Mouse (Mus musculus) liver, embryonic 12.5 days (tissue): Measurements from ENCODE around the gene Gm42791. TPM values are rescaled to one million over a fixed set of nuclear protein-coding genes. Genes with fewer than 3 reads are reported as not detected.

ENCODE experiments used
- ATAC-seq: fragments of 200-750 bp; cut with Nextera tagmentation; 2 replicates; pipeline ENCODE4 v1.8.0; 2017; ENCODE audit warnings: moderate number of reproducible peaks, mild to moderate bottlenecking, moderate library complexity
- H3K27ac ChIP-seq: fragments of 300-500 bp; sonication (generic); 2 replicates; pipeline ENCODE4 v1.5.1; 2016; ENCODE audit warnings: mild to moderate bottlenecking
- H3K27me3 ChIP-seq: fragments of 300-500 bp; sonication (generic); replicated peaks from 2 replicates; pipeline ENCODE4 v1.6.1; 2016; ENCODE audit warnings: mild to moderate bottlenecking, moderate library complexity
- H3K36me3 ChIP-seq: fragments of 300-500 bp; sonication (generic); 2 replicates; pipeline ENCODE4 v1.6.1; 2016; ENCODE audit warnings: mild to moderate bottlenecking, moderate library complexity
- H3K4me1 ChIP-seq: fragments of 300-500 bp; sonication (generic); 2 replicates; pipeline ENCODE4 v1.6.1; 2016
- H3K4me2 ChIP-seq: fragments of 300-500 bp; sonication (generic); 2 replicates; pipeline ENCODE4 v1.6.1; 2016; ENCODE audit warnings: mild to moderate bottlenecking, moderate library complexity
- H3K4me3 ChIP-seq: fragments of 300-500 bp; sonication (generic); 2 replicates; pipeline ENCODE4 v1.5.1; 2016; ENCODE audit warnings: mild to moderate bottlenecking, moderate library complexity
- H3K9ac ChIP-seq: fragments of 300-500 bp; sonication (generic); 2 replicates; pipeline ENCODE4 v1.6.1; 2016; ENCODE audit warnings: mild to moderate bottlenecking, moderate library complexity
- H3K9me3 ChIP-seq: fragments of 300-500 bp; sonication (generic); replicated peaks from 2 replicates; pipeline ENCODE4 v1.6.1; 2016; ENCODE audit warnings: mild to moderate bottlenecking, moderate library complexity
- WGBS: fragments of 180-500 bp; shearing (Covaris S2); methylation state at CpG from one replicate; pipeline ENCODE4 v1.1.7; 2016; ENCODE audit not compliant: insufficient replicate concordance; 5-methylcytosine and 5-hydroxymethylcytosine counted together
- polyA plus RNA-seq: library from polyadenylated mRNA; unstranded; fragments of >200 nt; fragmentation: Nextera tagmentation; extraction: Ambion mirVana; gene quantifications from 2 replicates; pipeline ENCODE4 v1.2.1, GENCODE M21; 2016

Gene Gm42791
- polyA plus RNA-seq, 1 experiment from 2014 or later = 1.7 TPM

DNA sequence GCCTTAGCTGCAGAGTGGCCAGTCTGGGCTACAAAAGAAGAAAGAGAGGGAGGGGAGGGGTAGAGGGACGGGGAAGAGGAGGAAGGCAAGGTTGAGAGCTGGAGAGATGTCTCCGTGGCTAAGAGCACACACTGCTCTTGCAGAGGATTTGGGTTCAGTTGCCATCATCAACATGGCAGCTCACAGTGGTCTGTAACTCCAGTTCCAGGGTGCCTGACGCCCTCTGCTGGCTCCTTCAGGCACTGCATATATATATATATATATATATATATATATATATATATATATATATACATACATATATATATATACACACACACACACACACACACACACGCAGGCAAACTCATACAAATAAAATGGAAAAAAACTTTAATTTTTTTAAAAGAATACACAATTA, 47.5 kb downstream of the Gm42791 start:
- ATAC-seq = no peak
- Histone ChIP-seq H3K27me3 (no peaks in the 10 kb centered on the region), H3K4me3 (no peak overlapping the region), H3K4me2 (no peak overlapping the region), H3K4me1 (peaks cover 16% of the 10 kb centered on the region), H3K36me3 (no peaks in the 10 kb centered on the region), H3K27ac (no peak overlapping the region), H3K9me3 (no peaks in the 10 kb centered on the region), H3K9ac (no peak overlapping the region)
- 80% methylated on average over 4 of the region's 4 CpGs for WGBS

DNA sequence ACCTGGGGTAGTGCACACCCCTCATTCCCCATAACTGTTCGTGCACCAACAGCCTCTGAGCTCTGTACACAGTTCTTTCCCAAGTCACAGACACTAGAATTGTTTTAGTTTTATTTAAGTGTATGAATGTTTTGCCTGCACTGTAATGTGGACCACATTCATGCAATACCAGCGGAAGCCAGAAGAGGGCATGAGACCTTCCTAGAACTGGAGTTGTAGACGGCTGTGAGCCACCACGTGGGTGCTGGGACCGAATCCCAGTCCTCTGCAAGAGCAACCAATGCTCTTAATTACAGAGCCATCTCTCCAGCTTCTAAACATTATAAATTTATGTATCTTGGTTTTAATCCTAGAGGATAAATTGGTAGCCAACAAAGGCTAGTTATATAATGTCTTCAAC, 48.2 kb downstream of the Gm42791 start:
- H3K27me3 ChIP-seq = no peaks in the 10 kb centered on the region
- H3K9ac ChIP-seq = no peak overlapping the region
- no peak overlapping the region for H3K4me3 ChIP-seq
- no peak overlapping the region for H3K27ac ChIP-seq
- no peak overlapping the region for H3K4me2 ChIP-seq
- no peaks in the 10 kb centered on the region for H3K36me3 ChIP-seq
- no peak for ATAC-seq
- no peaks in the 10 kb centered on the region for H3K9me3 ChIP-seq
- H3K4me1 ChIP-seq = peaks cover 16% of the 10 kb centered on the region
- 63% methylated on average over 5 of the region's 5 CpGs for WGBS

DNA sequence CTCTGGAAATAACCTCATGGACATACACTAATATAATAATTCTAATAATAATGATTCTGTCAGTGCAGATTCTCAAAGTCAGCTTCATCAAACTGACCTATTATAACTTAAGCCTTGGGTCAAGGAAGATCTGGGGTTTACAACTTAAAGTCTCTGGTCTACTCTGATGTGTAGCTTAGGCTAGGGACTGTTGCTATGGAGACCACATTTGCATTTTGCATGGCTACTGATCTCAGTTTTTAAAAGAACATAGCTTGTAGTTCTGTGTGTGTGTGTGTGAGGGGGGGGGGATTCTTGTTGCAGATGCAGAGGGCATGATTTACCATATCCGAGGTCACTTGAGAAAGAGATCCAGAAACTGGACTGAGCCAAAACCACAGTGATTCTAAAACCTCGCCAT, 49.2 kb downstream of the Gm42791 start:
- no peaks in the 10 kb centered on the region for H3K9me3 ChIP-seq
- no peak overlapping the region for H3K4me2 ChIP-seq
- H3K4me3 ChIP-seq = no peak overlapping the region
- peaks cover 16% of the 10 kb centered on the region for H3K4me1 ChIP-seq
- no peaks in the 10 kb centered on the region for H3K27me3 ChIP-seq
- ATAC-seq = no peak
- no peaks in the 10 kb centered on the region for H3K36me3 ChIP-seq
- no peak overlapping the region for H3K27ac ChIP-seq
- no peak overlapping the region for H3K9ac ChIP-seq
- 70% methylated on average over 2 of the region's 2 CpGs for WGBS

DNA sequence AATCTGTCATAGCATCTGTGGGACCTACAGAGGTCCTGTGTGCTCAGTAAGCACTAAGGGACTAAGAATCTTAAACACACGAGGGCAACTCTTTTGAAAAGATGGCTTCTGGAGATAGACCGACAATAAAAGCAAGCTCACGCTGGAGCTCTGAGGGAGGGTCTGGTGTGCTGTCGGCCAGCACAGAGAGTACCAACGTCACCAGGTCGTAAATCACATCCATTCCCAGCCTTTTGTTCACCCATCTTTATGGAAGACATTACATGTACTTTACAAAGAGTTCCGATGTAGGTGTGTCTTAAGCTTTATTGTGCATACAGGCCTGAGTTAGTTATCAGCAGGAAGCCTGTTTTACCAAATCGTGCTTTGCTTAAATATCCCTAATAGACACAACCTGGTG, 50.9 kb downstream of the Gm42791 start:
- peaks cover 10% of the 10 kb centered on the region for H3K4me1 ChIP-seq
- H3K9me3 ChIP-seq = no peaks in the 10 kb centered on the region
- H3K4me2 ChIP-seq = no peak overlapping the region
- H3K36me3 ChIP-seq = no peaks in the 10 kb centered on the region
- H3K27ac ChIP-seq = no peak overlapping the region
- no peak overlapping the region for H3K9ac ChIP-seq
- WGBS = 54% methylated on average over 8 of the region's 8 CpGs
- ATAC-seq = no peak
- H3K27me3 ChIP-seq = no peaks in the 10 kb centered on the region
- no peak overlapping the region for H3K4me3 ChIP-seq

DNA sequence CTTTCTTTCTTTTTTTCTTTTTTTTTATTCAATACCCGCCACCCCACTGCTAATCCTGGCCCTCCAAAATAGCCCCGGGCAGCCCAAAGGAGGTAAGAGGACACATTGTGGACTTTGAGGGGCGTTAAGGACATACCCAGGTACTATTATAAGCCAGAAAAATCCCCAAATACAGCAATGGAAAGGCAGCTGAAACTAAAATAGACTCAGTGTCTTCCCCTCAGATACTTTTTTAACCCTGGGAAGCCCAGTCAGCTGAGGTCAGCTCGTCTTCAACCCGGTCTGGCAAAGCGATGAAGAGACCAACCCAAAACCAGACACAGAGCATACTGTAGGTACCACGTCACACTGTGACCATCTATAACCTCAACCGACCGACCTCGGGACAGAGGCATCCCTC, 51.5 kb downstream of the Gm42791 start:
- H3K9me3 ChIP-seq = no peaks in the 10 kb centered on the region
- ATAC-seq = no peak
- H3K4me3 ChIP-seq = no peak overlapping the region
- no peak overlapping the region for H3K4me2 ChIP-seq
- no peaks in the 10 kb centered on the region for H3K36me3 ChIP-seq
- peaks cover 11% of the 10 kb centered on the region for H3K4me1 ChIP-seq
- H3K27me3 ChIP-seq = no peaks in the 10 kb centered on the region
- H3K27ac ChIP-seq = no peak overlapping the region
- no peak overlapping the region for H3K9ac ChIP-seq
- WGBS = 84% methylated on average over 10 of the region's 10 CpGs

DNA sequence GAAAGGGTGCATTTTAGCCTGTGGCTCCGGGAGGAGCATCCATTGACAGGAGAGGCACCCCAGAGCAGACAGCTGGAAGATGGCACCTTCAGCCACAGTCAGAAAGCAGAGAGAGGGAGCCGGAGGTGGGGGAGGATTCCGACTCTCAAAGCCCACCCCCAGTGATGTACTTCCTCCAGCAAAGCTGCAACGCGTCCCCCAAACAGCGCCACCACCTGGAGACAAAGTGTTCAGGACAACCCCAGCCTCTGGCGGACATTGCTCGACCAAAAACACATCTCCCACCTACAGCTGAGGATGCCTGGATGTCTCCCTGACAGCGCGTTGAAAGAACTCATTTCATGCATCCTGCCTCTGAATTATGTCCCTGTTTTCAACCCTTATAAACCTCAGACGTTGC, 52.0 kb downstream of the Gm42791 start:
- Histone ChIP-seq H3K4me2 (no peak overlapping the region), H3K9me3 (no peaks in the 10 kb centered on the region), H3K4me1 (peaks cover 15% of the 10 kb centered on the region), H3K36me3 (no peaks in the 10 kb centered on the region), H3K9ac (no peak overlapping the region), H3K27me3 (no peaks in the 10 kb centered on the region), H3K27ac (no peak overlapping the region), H3K4me3 (no peak overlapping the region)
- 70% methylated on average over 11 of the region's 11 CpGs for WGBS
- ATAC-seq = no peak

DNA sequence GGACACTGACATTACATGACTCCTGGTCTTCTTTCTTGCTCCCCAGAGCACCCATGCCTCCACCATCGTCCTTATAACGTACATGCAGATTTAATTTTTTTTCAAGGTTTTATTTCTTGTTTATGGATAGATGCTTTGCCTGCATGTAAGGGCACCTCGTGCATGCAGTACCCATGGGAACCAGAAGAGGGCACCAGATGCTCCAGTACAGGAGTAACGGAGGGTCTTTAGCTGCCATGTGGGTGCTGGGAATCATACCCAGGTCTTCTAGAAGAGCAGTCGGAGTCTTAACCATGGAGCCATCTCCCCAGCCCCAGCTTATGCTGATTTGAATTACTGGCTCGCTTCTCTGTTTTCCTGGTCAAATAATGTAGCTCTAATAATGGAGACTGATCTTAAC, 52.6 kb downstream of the Gm42791 start:
- H3K4me2 ChIP-seq = no peak overlapping the region
- H3K27ac ChIP-seq = no peak overlapping the region
- no peaks in the 10 kb centered on the region for H3K27me3 ChIP-seq
- H3K4me3 ChIP-seq = no peak overlapping the region
- H3K9me3 ChIP-seq = peaks cover under 1% of the 10 kb centered on the region; the same call in 1 of the 2 replicates
- H3K9ac ChIP-seq = no peak overlapping the region
- H3K36me3 ChIP-seq = no peaks in the 10 kb centered on the region
- H3K4me1 ChIP-seq = peaks cover 15% of the 10 kb centered on the region
- WGBS = 84% methylated on average over 6 of the region's 6 CpGs
- ATAC-seq = no peak

DNA sequence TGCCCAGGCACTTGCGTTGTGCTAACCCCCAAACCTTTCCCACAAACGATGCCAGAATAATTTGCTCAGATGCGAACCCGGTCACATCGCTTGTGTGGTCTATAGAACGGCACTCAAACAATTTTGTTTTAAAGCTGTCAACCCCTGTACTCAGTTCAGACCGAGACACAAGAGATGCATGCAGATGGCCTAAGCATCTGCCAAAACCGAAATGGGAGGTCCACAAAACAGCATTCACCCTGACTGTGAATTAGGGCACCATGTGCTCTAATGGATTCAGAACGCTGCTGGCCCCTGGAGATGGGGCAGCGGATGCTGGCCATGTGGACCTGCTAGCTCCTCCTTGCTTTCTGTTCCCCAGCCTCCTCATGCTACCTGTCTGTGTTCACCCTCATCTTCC, 53.1 kb downstream of the Gm42791 start:
- no peak for ATAC-seq
- peaks cover under 1% of the 10 kb centered on the region; the same call in 1 of the 2 replicates for H3K36me3 ChIP-seq
- WGBS = 87% methylated on average over 10 of the region's 10 CpGs
- H3K9me3 ChIP-seq = peaks cover 4% of the 10 kb centered on the region
- no peak overlapping the region for H3K27ac ChIP-seq
- no peak overlapping the region for H3K4me3 ChIP-seq
- peaks cover 17% of the 10 kb centered on the region for H3K4me1 ChIP-seq
- H3K4me2 ChIP-seq = no peak overlapping the region
- H3K27me3 ChIP-seq = no peaks in the 10 kb centered on the region
- H3K9ac ChIP-seq = no peak overlapping the region

DNA sequence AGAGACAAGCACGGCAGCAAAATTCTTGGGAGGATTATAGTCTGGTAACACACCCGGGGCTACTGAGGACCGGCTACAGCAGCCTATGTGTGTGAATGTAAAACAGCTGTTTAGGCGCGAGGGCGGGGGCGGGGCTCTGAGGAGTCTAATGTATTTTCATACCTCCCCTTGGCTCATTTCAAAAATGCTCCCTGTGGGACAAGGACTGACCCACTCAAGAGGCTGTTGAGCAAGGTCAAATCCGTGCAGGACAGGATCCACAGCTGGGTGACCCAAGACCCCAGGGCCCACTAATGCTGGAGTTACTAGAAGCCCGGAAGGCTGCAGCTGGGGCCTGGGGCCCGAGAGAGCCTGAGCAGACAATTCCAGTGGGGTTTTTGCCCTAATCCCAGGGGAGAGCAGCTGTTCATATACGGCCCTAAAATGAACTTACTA, 55.0 kb downstream of the Gm42791 start:
- H3K27ac ChIP-seq = no peak overlapping the region
- no peak for ATAC-seq
- H3K4me1 ChIP-seq = peaks cover 36% of the 10 kb centered on the region
- no peaks in the 10 kb centered on the region for H3K27me3 ChIP-seq
- H3K4me3 ChIP-seq = no peak overlapping the region
- H3K9ac ChIP-seq = no peak overlapping the region
- H3K9me3 ChIP-seq = peaks cover 8% of the 10 kb centered on the region
- no peak overlapping the region for H3K4me2 ChIP-seq
- H3K36me3 ChIP-seq = peaks cover 6% of the 10 kb centered on the region; the same call in 1 of the 2 replicates
- WGBS = 83% methylated on average over 11 of the region's 11 CpGs

DNA sequence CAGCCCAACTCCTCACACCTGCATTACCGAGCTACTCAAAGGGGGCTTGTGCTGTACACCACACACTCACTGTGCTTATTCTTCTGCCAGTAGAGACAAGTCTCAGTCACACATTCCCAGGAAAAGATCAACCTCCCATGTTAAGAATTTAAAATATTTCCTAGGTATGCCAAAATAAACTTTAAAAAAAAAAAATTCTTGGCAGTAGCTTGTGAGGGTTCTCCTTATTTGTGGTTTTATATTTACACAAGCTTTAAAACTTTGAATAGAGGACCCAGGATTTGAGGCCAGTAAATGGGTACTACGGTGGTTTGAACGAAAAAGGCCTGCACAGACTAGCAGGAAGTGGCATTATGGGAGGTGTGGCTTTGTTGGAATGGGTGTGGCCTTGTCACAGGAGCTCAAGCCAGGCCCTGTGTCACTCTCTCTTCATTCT, 58.4 kb downstream of the Gm42791 start:
- peak overlapping the region; percentile 94 for H3K27ac ChIP-seq
- H3K4me2 ChIP-seq = no peak overlapping the region
- ATAC-seq = no peak
- WGBS = 82% methylated on average over 3 of the region's 3 CpGs
- no peaks in the 10 kb centered on the region for H3K27me3 ChIP-seq
- peaks cover 11% of the 10 kb centered on the region for H3K9me3 ChIP-seq
- H3K36me3 ChIP-seq = peaks cover 10% of the 10 kb centered on the region
- no peak overlapping the region for H3K9ac ChIP-seq
- H3K4me1 ChIP-seq = peaks cover 49% of the 10 kb centered on the region
- H3K4me3 ChIP-seq = no peak overlapping the region

DNA sequence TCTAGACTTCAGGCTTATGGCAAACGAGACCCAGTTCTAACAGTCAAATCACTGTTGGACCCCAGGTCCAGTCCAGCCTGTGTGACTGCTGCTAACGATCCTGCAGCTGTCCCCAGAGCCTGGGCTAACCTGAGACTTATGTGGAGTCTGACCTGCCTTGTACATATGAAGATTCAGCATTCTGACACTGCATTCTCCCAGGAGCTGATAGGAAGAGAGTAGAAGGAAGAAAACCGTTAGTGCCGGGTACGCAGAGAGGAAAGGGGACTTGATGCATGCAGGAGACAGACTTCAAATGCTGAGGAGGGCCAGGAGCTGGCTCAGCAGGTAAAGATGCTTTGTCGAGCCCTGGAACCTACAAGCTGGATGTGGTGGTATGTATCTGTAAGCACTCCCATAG, 59.1 kb downstream of the Gm42791 start:
- Histone ChIP-seq H3K9me3 (peaks cover 11% of the 10 kb centered on the region), H3K4me2 (peak overlapping the region; percentile 54), H3K4me3 (no peak overlapping the region), H3K27me3 (no peaks in the 10 kb centered on the region), H3K4me1 (peaks cover 54% of the 10 kb centered on the region), H3K27ac (peak overlapping the region; percentile 94), H3K9ac (peak overlapping the region; percentile 52; the same call in 1 of the 2 replicates), H3K36me3 (peaks cover 10% of the 10 kb centered on the region)
- WGBS = 30% methylated on average over 6 of the region's 6 CpGs
- peak; percentile 25 for ATAC-seq

DNA sequence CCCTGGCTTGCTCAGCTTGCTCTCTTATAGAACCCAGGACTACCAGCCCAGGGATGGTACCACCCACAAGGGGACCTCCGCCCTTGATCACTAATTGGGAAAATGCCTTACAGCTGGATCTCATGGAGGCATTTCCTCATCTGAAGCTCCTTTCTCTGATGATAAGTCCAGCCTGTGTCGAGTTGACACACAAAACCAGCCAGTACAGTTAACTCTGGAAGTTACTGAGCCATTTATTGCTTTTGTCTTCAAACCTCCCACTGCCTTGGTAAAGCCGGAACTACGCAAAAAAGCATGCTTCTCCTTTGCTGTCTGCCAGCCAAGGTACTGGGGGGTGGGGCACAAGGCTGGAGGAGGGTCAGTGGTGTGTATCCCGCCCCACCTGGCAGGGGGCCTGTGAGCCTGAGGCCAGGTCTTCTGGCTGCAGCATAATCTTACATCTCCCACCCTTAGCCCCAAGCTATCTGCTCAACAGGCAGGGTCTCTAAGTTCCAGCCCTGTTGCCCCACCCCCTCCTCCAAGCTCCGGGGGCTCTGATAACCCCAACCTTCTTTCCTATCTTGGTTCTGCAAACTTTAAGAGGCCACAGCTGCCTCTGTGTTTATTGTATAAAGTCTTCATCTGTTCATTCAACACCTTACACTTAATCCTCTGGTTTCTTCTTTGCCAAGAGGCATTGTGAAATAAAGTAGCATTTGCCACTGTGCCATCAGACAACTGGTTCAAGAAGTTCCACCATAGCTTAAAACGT, 59.7 kb downstream of the Gm42791 start:
- H3K4me2 ChIP-seq = peak overlapping the region; percentile 54
- H3K27me3 ChIP-seq = no peaks in the 10 kb centered on the region
- H3K9me3 ChIP-seq = peaks cover 11% of the 10 kb centered on the region
- WGBS = 18% methylated on average over 7 of the region's 7 CpGs
- peak overlapping the region; percentile 7; the same call in 1 of the 2 replicates for H3K4me3 ChIP-seq
- peak; percentile 98 for ATAC-seq
- H3K4me1 ChIP-seq = peaks cover 61% of the 10 kb centered on the region
- peaks cover 10% of the 10 kb centered on the region for H3K36me3 ChIP-seq
- peak overlapping the region; percentile 94 for H3K27ac ChIP-seq
- peak overlapping the region; percentile 52 for H3K9ac ChIP-seq
